Mouse (Mus musculus) c-Kit-positive CD71-positive TER-119-negative erythroid progenitor cells, embryonic 14.5 days (primary cell): ENCODE data around the gene Zbtb16.

Experiments used
- DNase-seq: peaks from one replicate; pipeline ENCODE4 v3.0.0-alpha.2; 2013; ENCODE audit warnings: low read depth

Gene Zbtb16

GRCm38 (mm10) chr9:48670156-48670555 is 165.9 kb downstream of the Zbtb16 start:
- no peak for DNase-seq

- no peak for DNase-seq
Measured at GRCm38 (mm10) chr9:48669672-48670071, 166.3 kb downstream of the Zbtb16 start.

GRCm38 (mm10) chr9:48666702-48667101 is 169.3 kb downstream of the Zbtb16 start:
- no peak for DNase-seq

- no peak for DNase-seq
Measured at GRCm38 (mm10) chr9:48663052-48663433, 173.0 kb downstream of the Zbtb16 start.

DNA sequence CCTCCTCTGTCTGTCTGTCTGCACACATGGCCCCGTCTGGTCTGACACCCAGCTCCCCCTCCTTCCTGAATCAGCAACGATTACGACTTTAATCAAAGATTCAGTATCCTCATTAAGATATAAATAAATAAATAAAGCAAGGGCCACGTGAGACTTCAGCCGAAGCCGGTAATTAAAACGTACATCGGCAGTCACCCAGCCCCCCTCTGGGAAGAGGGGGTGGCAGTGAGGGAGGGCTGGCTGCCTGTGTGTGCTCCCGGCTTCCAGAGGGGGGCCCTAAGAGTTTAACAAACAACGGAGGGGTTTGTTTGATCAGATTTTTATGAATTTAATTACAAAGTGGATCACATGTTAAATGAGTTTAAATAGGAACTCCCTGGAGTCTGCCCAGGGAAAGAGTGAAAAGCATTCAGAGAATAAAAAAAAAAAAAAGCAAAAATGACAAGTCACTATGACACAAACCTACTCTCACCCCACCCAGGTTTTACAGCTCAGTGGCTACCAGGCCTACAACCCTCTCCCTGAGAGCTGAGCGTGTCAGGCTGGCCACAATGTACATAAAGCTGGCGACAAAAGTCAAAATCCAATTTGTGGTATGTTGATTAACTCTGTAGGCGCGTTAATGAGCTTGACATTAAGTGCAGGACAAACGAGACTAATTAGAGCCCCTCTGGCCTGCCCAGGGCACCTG is 173.5 kb downstream of the Zbtb16 start:
- no peak for DNase-seq

- no peak for DNase-seq
Measured at GRCm38 (mm10) chr9:48661225-48662023, 174.6 kb downstream of the Zbtb16 start.

DNA sequence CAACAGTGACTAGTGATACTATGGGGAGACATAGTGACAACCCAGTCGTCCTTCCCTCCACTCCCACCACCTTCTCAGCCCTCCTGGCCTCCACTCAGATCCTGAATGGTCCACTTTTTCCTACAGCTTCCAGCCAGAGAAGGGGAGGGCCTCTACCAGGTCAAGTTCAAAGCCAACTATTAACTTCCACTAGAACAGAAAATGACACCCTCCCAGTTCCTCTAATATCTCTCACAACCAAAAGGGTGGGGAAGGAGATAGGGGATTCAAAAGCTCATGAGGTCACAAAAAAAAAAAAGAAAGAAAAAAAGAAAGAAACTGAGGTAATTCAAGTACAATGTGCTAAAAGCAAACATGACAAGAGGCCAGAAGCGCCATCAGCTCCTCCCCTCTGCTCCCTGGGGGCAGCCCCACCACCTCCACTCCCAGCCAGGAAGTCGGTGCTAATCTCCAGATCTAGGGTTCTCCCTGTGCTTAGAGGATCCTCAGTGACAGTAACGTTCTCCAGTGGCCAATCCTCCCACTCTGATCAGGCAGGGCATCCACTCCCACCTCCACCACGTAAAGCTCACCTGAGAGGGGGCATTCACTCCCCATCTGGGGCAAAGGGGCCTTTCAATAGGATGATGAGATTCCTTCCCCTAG is 180.4 kb downstream of the Zbtb16 start:
- DNase-seq = no peak

- DNase-seq = no peak
Measured at GRCm38 (mm10) chr9:48654730-48655129, 181.3 kb downstream of the Zbtb16 start.

- DNase-seq = no peak
Measured at GRCm38 (mm10) chr9:48653399-48654070, 182.5 kb downstream of the Zbtb16 start.

DNA sequence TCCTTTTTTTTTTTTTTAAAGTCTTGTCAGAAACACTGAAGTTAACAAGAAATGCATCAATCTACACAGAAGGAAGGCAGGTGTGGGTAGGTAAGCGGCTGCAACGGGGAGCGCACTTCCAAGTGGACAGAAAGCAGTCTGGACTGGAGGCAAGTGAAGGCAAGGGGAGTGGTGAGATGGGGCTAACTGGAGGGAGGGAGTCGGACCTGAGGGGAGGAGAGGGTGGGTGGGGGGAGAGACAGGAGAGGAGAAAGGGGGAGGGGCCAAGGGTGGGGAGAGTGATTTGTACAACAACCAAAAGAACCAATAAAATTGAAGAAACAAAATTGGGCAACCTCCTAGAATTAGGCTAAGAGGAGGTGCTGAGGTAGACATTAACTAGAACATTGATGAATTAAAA is 184.0 kb downstream of the Zbtb16 start:
- DNase-seq = no peak

DNA sequence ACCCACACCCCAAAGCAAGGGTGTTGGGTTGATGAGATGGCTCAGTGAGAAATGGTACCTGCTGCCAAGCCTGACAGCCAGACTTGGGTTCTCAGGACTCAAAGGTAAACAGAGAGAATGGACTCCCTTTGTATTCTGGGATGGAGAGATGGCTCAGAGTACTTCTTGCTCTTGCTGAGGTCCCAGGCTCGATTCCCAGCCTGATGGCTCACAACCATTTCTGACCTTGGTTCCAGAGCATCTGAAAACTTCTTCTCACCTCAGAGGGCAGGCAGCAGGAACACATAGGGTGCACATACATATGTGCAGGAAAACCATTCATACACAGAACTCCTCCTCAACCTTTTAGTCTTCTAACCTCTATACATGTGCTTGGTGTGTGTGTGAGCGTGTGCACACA is 185.2 kb downstream of the Zbtb16 start:
- DNase-seq = no peak

GRCm38 (mm10) chr9:48649851-48650685 is 186.0 kb downstream of the Zbtb16 start:
- DNase-seq = no peak

- no peak for DNase-seq
Measured at GRCm38 (mm10) chr9:48649098-48649766, 186.8 kb downstream of the Zbtb16 start.

- no peak for DNase-seq
Measured at GRCm38 (mm10) chr9:48648285-48649097, 187.5 kb downstream of the Zbtb16 start.

GRCm38 (mm10) chr9:48647648-48648284 is 188.3 kb downstream of the Zbtb16 start:
- no peak for DNase-seq

DNA sequence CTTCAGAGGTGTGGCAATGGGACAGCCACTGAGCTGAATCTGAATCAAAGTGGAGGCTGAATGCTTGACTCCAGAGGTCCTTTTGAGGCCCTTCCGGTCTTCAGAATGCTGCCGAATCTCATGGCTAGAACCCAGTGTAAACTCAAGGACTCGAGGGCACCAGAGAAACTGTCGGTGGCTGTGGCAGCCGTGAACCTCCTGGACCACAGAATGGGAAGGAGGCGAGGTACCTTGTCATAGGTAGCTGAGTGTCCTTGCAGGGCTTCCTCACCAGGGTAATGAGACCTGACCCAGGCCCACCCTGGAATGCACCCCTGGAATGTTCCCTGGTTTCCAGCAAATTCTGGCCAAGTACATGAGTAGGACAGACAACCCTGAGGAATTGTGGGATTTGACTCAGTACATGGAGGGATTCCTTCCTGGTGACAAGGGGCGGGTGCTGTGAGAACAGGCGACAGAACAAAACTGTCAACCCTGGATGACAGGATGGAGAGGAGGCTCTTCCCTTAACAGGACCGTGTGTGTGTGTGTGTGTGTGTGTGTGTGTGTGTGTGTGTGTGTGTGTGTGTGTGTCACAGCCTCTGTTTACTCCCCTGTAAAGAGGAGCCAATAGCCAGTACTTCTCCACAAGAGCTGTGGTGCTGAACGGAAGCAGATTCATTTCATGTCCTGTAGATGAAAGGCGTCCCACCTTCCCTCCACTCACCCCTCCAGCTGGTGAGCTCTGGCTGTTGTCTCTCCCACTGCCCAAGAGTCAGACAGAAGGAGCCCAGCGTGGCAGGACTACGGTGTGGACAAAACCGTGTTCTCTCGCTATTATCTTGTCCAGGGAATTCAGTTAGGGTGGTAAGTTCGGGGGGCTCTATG is 189.0 kb downstream of the Zbtb16 start:
- DNase-seq = no peak

DNA sequence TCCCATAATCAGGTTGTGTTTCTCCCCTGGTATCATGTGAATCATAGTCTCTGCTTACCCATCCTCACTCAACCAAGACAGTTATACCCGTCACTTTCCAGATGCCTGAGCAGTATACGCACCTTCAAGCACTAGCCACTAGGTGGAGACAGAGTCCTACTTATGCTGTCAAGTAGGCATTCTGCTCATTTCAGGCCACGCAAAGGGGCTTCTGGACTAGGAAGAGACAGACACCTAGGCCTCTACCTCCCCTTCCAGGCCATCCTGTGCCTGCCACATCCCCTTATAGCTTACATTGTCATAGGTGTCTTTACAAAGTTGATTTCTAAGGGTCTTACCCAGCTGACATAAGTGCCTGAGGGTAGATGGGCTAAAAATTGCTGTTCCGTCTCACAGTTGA is 189.8 kb downstream of the Zbtb16 start:
- peak; percentile 63 for DNase-seq

GRCm38 (mm10) chr9:48645648-48646126 is 190.3 kb downstream of the Zbtb16 start:
- no peak for DNase-seq
